Mouse (Mus musculus) thymus, adult 2 months (tissue): ENCODE results near the gene Akap8l.

ENCODE experiments used
- CTCF ChIP-seq: fragments of 200-500 bp; IDR thresholded peaks from 2 replicates; pipeline ENCODE4 v1.5.1; 2012; ENCODE audit warnings: mild to moderate bottlenecking, control low read depth, low read length, moderate library complexity, borderline replicate concordance; ENCODE audit not compliant: control insufficient read depth, poor library complexity, insufficient read depth; ENCODE audit errors: extremely low read depth
- POLR2A ChIP-seq: fragments of 200-500 bp; IDR thresholded peaks from 2 replicates; pipeline ENCODE4 v1.6.1; 2012; ENCODE audit warnings: mild to moderate bottlenecking, low read length, control low read depth, moderate library complexity; ENCODE audit not compliant: control insufficient read depth, poor library complexity, insufficient read depth; ENCODE audit errors: extremely low read depth

DNA sequence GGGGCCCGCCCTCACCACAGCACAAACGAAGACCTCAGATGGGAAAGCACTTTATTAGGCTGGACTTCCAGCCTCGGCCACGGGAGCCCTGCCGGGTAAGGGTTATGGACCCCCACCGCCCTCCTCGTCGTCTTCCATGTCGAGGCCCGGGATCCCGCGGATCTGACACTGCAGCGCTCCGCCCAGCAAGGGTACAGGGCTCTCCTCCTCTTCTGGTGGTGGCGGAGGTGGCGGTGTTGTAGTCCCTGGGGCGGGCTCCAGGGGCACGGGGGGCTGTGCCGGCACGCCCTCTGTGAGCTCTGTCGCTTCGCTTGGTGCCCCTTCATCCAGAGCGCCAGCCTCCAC, 29.0 kb downstream of the Akap8l start:
- TF ChIP-seq CTCF (peak; percentile 55; the same call in 1 of the 2 replicates), POLR2A (no peak; the same call in none of the 2 replicates)
